Mouse (Mus musculus): ENCODE measurements at regions not wholly inside any gene's neighbourhood (a gene's known extent, or its start where the extent isn't known, plus 50 kb on each side); places are given as distances from the start of the nearest gene placed in this dataset.

GRCm38 (mm10) chr10:53482919-53483318 is 103.2 kb upstream of the Cep85l start:
- no peak for ATAC-seq (ENCODE audit: insufficient read depth, low read depth)
- Histone ChIP-seq H3K9ac (replicated peaks; ENCODE audit: low read depth, low read length) (no peak overlapping the region), H3K27me3 (ENCODE audit: control insufficient read depth, insufficient read depth, low read length) (no peaks in the 10 kb centered on the region), H3K4me2 (ENCODE audit: low read depth, low read length) (no peak overlapping the region), H3K9me3 (replicated peaks; ENCODE audit: control insufficient read depth, low read length) (no peaks in the 10 kb centered on the region), H3K4me1 (ENCODE audit: control insufficient read depth, insufficient read depth) (no peaks in the 10 kb centered on the region), H3K27ac (ENCODE audit: low read depth) (no peak overlapping the region), H3K4me3 (ENCODE audit: low read depth, low read length) (no peak overlapping the region), H3K36me3 (replicated peaks; ENCODE audit: control insufficient read depth, insufficient read depth, low read length) (no peaks in the 10 kb centered on the region)
- no peak for TF ChIP-seq CTCF (IDR thresholded peaks at IDR 0.05; ENCODE audit: low read depth)
- TF ChIP-seq EP300 (IDR thresholded peaks at IDR 0.05; ENCODE audit: low read depth): no peak
- no peak for DNase-seq (ENCODE audit: low spot score)
- WGBS: 55% methylated on average over 3 of the region's 3 CpGs

GRCm38 (mm10) chr10:53470200-53470599 is 90.5 kb upstream of the Cep85l start:
- peaks cover 9% of the 10 kb centered on the region; the same call in 1 of the 2 replicates for H3K9me3 ChIP-seq (replicated peaks; ENCODE audit: control insufficient read depth, low read length)
- H3K27ac ChIP-seq (ENCODE audit: low read depth): no peak overlapping the region
- no peaks in the 10 kb centered on the region for H3K27me3 ChIP-seq (ENCODE audit: control insufficient read depth, insufficient read depth, low read length)
- H3K4me2 ChIP-seq (ENCODE audit: low read depth, low read length): no peak overlapping the region
- H3K4me3 ChIP-seq (ENCODE audit: low read depth, low read length): no peak overlapping the region
- TF ChIP-seq CTCF (IDR thresholded peaks at IDR 0.05; ENCODE audit: low read depth) (no peak), EP300 (IDR thresholded peaks at IDR 0.05; ENCODE audit: low read depth) (no peak)
- no peak overlapping the region for H3K9ac ChIP-seq (replicated peaks; ENCODE audit: low read depth, low read length)
- no peak for DNase-seq (ENCODE audit: low spot score)
- ATAC-seq (ENCODE audit: insufficient read depth, low read depth): no peak
- 87% methylated on average over 3 of the region's 3 CpGs for WGBS
- H3K36me3 ChIP-seq (replicated peaks; ENCODE audit: control insufficient read depth, insufficient read depth, low read length): no peaks in the 10 kb centered on the region
- peaks cover 10% of the 10 kb centered on the region for H3K4me1 ChIP-seq (ENCODE audit: control insufficient read depth, insufficient read depth)

- no peaks in the 10 kb centered on the region for H3K27me3 ChIP-seq (ENCODE audit: control insufficient read depth, insufficient read depth, low read length)
- ATAC-seq (ENCODE audit: insufficient read depth, low read depth) (peak; percentile 49; the same call in 1 of the 2 replicates), DNase-seq (ENCODE audit: low spot score) (no peak)
- peaks cover 13% of the 10 kb centered on the region for H3K4me1 ChIP-seq (ENCODE audit: control insufficient read depth, insufficient read depth)
- 24% methylated on average over 1 of the region's 1 CpGs for whole genome bisulfite sequencing
- H3K27ac ChIP-seq (ENCODE audit: low read depth): no peak overlapping the region
- H3K36me3 ChIP-seq (replicated peaks; ENCODE audit: control insufficient read depth, insufficient read depth, low read length): no peaks in the 10 kb centered on the region
- H3K4me2 ChIP-seq (ENCODE audit: low read depth, low read length): no peak overlapping the region
- no peak overlapping the region for H3K9ac ChIP-seq (replicated peaks; ENCODE audit: low read depth, low read length)
- no peak overlapping the region for H3K4me3 ChIP-seq (ENCODE audit: low read depth, low read length)
- TF ChIP-seq EP300 (IDR thresholded peaks at IDR 0.05; ENCODE audit: low read depth) (no peak), CTCF (IDR thresholded peaks at IDR 0.05; ENCODE audit: low read depth) (no peak)
- peaks cover 9% of the 10 kb centered on the region; the same call in 1 of the 2 replicates for H3K9me3 ChIP-seq (replicated peaks; ENCODE audit: control insufficient read depth, low read length)
Measured at GRCm38 (mm10) chr10:53469611-53470010, 89.9 kb upstream of the Cep85l start.

- no peak overlapping the region for H3K4me2 ChIP-seq (ENCODE audit: low read depth, low read length)
- no peak overlapping the region for H3K4me3 ChIP-seq (ENCODE audit: low read depth, low read length)
- peaks cover 26% of the 10 kb centered on the region for H3K4me1 ChIP-seq (ENCODE audit: control insufficient read depth, insufficient read depth)
- H3K27me3 ChIP-seq (ENCODE audit: control insufficient read depth, insufficient read depth, low read length): no peaks in the 10 kb centered on the region
- no peaks in the 10 kb centered on the region for H3K36me3 ChIP-seq (replicated peaks; ENCODE audit: control insufficient read depth, insufficient read depth, low read length)
- peaks cover 9% of the 10 kb centered on the region; the same call in 1 of the 2 replicates for H3K9me3 ChIP-seq (replicated peaks; ENCODE audit: control insufficient read depth, low read length)
- DNase-seq (ENCODE audit: low spot score) (no peak), ATAC-seq (ENCODE audit: insufficient read depth, low read depth) (no peak)
- H3K9ac ChIP-seq (replicated peaks; ENCODE audit: low read depth, low read length): no peak overlapping the region
- 69% methylated on average over 3 of the region's 3 CpGs for WGBS
- H3K27ac ChIP-seq (ENCODE audit: low read depth): no peak overlapping the region
- TF ChIP-seq CTCF (IDR thresholded peaks at IDR 0.05; ENCODE audit: low read depth) (no peak), EP300 (IDR thresholded peaks at IDR 0.05; ENCODE audit: low read depth) (no peak)
Measured at GRCm38 (mm10) chr10:53468293-53468545, 88.5 kb upstream of the Cep85l start.

- Histone ChIP-seq H3K36me3 (replicated peaks; ENCODE audit: control insufficient read depth, insufficient read depth, low read length) (no peaks in the 10 kb centered on the region), H3K4me2 (ENCODE audit: low read depth, low read length) (no peak overlapping the region), H3K4me1 (ENCODE audit: control insufficient read depth, insufficient read depth) (peaks cover 31% of the 10 kb centered on the region), H3K27ac (ENCODE audit: low read depth) (peak overlapping the region; percentile 66), H3K9me3 (replicated peaks; ENCODE audit: control insufficient read depth, low read length) (peaks cover 9% of the 10 kb centered on the region; the same call in 1 of the 2 replicates), H3K9ac (replicated peaks; ENCODE audit: low read depth, low read length) (no peak overlapping the region), H3K4me3 (ENCODE audit: low read depth, low read length) (no peak overlapping the region), H3K27me3 (ENCODE audit: control insufficient read depth, insufficient read depth, low read length) (no peaks in the 10 kb centered on the region)
- WGBS: 67% methylated on average over 3 of the region's 3 CpGs
- no peak for ATAC-seq (ENCODE audit: insufficient read depth, low read depth)
- no peak for DNase-seq (ENCODE audit: low spot score)
- TF ChIP-seq CTCF (IDR thresholded peaks at IDR 0.05; ENCODE audit: low read depth): no peak
- TF ChIP-seq EP300 (IDR thresholded peaks at IDR 0.05; ENCODE audit: low read depth): no peak
Measured at GRCm38 (mm10) chr10:53467472-53468292, 87.9 kb upstream of the Cep85l start.

GRCm38 (mm10) chr10:53466851-53467250 is 87.1 kb upstream of the Cep85l start:
- no peaks in the 10 kb centered on the region for H3K27me3 ChIP-seq (ENCODE audit: control insufficient read depth, insufficient read depth, low read length)
- H3K36me3 ChIP-seq (replicated peaks; ENCODE audit: control insufficient read depth, insufficient read depth, low read length): no peaks in the 10 kb centered on the region
- 43% methylated on average over 1 of the region's 1 CpGs for WGBS
- TF ChIP-seq EP300 (IDR thresholded peaks at IDR 0.05; ENCODE audit: low read depth) (no peak), CTCF (IDR thresholded peaks at IDR 0.05; ENCODE audit: low read depth) (no peak)
- H3K4me1 ChIP-seq (ENCODE audit: control insufficient read depth, insufficient read depth): peaks cover 40% of the 10 kb centered on the region
- no peak overlapping the region for H3K4me2 ChIP-seq (ENCODE audit: low read depth, low read length)
- peak overlapping the region; percentile 66 for H3K27ac ChIP-seq (ENCODE audit: low read depth)
- no peak overlapping the region for H3K9ac ChIP-seq (replicated peaks; ENCODE audit: low read depth, low read length)
- H3K4me3 ChIP-seq (ENCODE audit: low read depth, low read length): no peak overlapping the region
- H3K9me3 ChIP-seq (replicated peaks; ENCODE audit: control insufficient read depth, low read length): peaks cover 6% of the 10 kb centered on the region; the same call in 1 of the 2 replicates
- ATAC-seq (ENCODE audit: insufficient read depth, low read depth) (peak; percentile 74), DNase-seq (ENCODE audit: low spot score) (peak; percentile 78)
